Mouse (Mus musculus) CH12.LX (cell line): ENCODE data around the gene Glo1.

ENCODE experiments used
- CTCF ChIP-seq, 2 experiments: IDR thresholded peaks in 1 of 2; conservative IDR thresholded peaks in 1 of 2; 2 replicates each; pipeline ENCODE4 v1.5.1; 2011 to 2012; ENCODE audit warnings: low read depth in 2 of 2, low read length in 2 of 2, improper control_type of control experiment in 1 of 2, inconsistent platforms in 1 of 2, mild to moderate bottlenecking in 1 of 2, moderate library complexity in 1 of 2
- EP300 ChIP-seq: IDR thresholded peaks from 2 replicates; pipeline ENCODE4 v1.6.1; 2011; ENCODE audit warnings: low read length, improper control_type of control experiment
- KAT2A ChIP-seq: IDR thresholded peaks from 2 replicates; pipeline ENCODE4 v1.6.1; 2012; ENCODE audit warnings: low read length, improper control_type of control experiment, inconsistent platforms; ENCODE audit not compliant: insufficient replicate concordance
- POLR2A ChIP-seq: IDR thresholded peaks from 2 replicates; pipeline ENCODE4 v1.6.1; 2011; ENCODE audit warnings: low read depth, mild to moderate bottlenecking, improper control_type of control experiment, low read length
- POLR2AphosphoS2 ChIP-seq: IDR thresholded peaks from 2 replicates; pipeline ENCODE4 v1.6.1; 2011; ENCODE audit warnings: low read depth, low read length, improper control_type of control experiment
- RAD21 ChIP-seq: IDR thresholded peaks from 2 replicates; pipeline ENCODE4 v1.6.1; 2011; ENCODE audit warnings: low read depth, mild to moderate bottlenecking, low read length, improper control_type of control experiment, moderate library complexity
- RCOR1 ChIP-seq: conservative IDR thresholded peaks from 2 replicates; pipeline ENCODE4 v1.6.1; 2012; ENCODE audit warnings: low read depth, mild to moderate bottlenecking, inconsistent platforms, low read length, improper control_type of control experiment
- USF1 ChIP-seq: IDR thresholded peaks from 2 replicates; pipeline ENCODE4 v1.6.1; 2014; ENCODE audit warnings: low read depth, mild to moderate bottlenecking, inconsistent platforms, low read length, improper control_type of control experiment

DNA sequence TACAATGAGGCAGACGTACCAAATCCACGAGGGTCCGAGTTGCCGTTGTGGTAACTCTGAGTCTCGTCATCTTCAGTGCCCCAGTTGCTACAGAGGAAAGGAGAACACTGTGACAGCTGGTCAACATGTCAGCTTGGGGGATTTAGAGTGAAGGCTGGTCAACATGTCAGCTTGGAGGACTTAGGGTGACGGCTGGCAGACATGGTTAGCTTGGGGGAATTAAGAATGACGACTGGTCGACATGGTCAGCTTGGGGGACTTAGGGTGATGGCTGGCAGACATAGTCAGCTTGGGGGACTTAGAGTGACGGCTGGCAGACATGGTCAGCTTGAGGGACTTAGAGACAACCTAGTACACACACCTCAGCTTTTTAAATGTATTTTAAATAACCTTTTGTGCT is 28.9 kb downstream of the Glo1 start:
- TF ChIP-seq RCOR1 (no peak), POLR2A (no peak), USF1 (no peak), KAT2A (no peak), RAD21 (no peak), CTCF (conservative IDR thresholded peaks at IDR 0.05 in 1 of 2, IDR thresholded peaks at IDR 0.05 in 1 of 2; ENCODE audit: low read depth in 2 of 2, low read length in 2 of 2) (no peak), POLR2AphosphoS2 (no peak), EP300 (no peak)
